Mouse (Mus musculus): ENCODE results near the gene Spz1.

Gene Spz1

DNA sequence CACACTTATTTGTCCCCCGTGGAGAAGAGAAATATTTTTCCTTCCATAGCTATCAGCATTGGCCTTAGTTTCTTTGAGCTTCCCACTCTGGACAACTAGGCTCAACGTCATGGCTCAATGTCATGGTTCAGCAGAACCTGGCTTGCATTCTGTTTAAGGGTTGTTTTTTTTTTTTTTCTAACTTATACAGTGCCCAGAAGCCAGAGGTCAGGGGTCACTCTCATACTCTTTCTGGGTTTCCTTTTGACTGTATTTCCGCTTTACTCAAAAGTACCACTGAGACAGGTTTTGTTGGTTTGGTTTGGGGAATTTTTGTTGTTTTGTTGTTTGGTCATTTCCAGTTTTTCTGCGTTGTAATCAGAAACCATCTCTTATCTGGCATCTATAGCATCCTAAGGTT lies 2.2 kb upstream of the Spz1 start:
- DNase-seq, result no peak

DNA sequence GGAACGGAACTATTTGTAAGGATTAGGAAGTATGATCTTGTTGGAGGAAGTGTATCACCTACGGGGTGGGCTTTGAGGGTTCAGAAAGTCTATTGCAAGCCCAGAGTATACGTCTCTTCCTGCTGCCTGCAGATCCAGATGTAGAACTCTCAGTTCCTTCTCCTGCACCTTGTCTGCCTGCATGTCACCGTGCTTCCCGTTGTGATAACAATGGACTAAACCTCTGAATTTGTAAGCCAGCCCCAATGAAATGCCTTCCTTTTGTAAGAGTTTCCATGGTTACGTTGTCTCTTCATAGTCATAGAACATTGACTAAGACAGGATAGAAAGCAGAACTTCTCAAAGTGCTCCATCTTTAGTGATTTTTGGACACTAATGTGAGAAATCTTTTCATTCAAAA lies 716 bp upstream of the Spz1 start:
- DNase-seq, result no peak

DNA sequence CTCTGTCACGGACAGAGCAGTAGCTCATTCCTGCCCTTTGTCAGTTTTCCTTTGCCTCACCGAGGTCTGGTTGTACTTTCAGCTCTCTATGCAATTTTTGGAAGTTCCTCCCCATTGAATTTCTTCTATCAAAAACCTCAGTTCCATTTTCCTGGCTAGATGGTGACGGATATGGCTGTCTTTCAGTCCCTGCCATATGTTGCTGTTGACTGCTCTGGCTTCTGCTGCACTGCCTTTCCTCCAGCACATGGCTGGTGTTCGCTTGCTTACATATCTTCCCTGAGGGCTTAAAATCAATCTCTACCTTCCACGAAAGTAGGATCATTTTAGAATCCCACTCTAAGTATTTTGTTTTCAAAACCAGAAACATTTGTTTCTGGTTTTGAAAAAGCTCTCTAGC lies 16.5 kb downstream of the Spz1 start:
- no peak for DNase-seq

DNA sequence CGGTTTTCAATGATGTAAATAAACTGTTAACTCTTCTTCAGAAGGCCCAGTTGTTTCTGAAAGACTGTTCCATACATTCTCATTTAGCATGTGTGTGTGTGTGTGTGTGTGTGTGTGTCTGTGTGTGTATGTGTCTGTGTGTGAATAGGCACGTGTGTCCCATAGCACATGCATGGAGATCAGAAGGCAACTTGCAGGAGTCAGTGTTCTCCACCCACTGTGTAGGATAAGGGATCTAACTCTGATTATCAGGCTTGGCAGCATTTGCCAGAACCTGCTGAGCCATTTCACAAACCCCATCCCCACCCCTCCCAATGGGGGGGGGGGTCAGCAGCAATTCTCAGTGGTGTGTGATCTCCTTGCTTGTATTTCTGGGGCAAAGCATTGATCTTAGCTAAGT lies 18.7 kb downstream of the Spz1 start:
- no peak for DNase-seq

DNA sequence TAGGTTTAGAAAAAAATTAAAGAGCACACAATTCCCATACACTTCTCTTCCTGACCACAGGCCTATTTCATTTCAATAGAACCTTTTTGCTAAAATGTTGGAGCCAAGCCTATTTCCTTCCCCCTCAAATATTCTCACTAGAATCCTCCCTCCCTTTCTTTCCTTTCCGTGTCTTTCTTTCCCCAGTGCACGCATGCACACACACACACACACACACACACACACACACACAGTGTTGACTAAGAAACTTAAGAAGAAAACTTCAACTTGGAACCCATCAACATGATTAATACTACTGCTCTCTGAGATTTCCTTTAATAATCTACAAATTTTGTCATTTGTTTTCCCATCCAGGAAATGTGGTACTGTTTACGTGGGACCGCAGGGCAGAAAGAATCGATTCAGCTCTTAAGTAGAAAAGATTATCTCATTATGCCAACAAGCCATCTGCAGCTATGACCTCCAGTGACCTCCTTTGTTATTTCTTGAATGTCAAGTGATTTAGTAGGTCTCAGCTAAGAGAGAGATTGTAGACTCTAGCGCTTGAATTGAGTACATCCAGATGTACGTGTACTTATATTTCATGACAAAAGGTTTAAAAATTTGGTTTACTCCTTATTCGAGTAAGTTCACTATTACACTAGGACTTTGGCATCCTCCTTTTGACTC lies 19.4 kb downstream of the Spz1 start:
- no peak for DNase-seq

DNA sequence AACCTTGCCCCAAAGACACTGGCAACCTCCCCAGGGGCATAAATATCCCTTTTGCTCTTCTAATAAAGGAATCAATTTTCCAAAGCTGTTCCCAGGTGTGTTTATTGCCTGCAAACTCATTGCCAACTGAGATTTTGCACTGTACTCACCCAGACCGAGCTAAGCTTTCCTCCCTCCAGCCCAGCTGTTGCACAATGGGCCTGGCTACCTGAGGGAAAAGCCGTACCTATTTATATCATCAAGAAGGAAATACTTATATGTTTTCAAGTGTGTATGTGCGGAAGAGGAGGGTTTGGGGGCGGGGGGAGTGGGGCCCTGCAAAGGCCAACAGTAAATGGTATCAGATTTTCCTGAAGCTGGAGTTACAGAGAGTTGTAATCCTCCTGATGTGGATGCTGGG lies 28.9 kb downstream of the Spz1 start:
- no peak for DNase-seq

DNA sequence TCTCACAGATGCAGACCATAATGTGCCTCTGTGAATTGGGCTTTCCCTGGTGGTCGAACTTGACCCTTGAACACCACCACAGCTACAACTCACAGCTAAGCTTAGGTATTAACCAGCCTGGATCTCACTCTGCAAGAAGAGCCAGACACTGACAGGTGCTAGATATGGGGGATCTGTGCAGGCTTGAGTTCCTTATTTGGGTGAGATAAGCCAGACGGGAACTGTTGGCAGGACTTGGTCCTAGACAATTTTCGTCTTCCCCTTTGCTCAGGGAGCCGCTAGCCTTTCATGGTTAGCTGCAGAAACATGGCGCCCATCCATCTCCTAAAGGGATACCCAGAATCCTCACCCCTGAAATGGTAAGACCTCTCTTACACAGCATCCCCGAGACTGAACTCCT lies 35.0 kb downstream of the Spz1 start:
- DNase-seq, result no peak

DNA sequence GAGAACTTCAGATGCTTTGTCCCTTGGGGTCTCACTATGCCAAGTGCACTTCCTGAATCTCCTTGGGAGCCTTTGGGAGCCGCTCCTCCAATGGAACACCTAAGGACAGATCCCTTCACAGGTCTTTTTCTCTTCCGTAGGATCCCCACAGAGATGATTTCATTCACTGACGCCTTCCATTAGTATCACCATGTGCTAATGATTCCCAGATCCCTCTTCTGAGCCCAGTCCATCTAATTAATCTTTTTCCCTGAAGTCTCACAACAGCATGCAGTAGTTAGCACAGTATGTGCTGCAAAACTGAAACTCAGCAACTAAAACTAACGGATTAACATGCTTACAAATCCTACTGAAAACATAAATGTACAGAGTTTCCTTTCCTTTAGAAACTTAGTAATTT lies 36.8 kb downstream of the Spz1 start:
- DNase-seq, result no peak

DNA sequence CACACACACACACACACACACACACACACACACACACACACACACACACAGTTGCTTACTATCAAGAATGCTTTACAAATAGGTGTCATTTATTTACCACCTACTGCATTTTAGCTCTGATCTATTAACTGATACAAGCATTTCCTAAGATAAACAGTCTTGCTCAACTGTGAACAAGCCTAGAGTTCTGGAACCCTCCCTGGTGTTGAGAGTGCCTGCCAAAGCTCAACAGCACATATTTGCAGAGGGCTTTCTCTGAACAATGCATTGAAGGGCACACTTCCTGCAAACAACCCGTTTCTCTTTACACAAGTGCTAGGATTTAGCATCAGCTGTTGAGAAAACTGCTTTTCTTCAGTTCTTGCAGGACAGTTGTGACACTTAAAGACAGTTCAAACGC lies 42.2 kb downstream of the Spz1 start:
- DNase-seq, result no peak

DNA sequence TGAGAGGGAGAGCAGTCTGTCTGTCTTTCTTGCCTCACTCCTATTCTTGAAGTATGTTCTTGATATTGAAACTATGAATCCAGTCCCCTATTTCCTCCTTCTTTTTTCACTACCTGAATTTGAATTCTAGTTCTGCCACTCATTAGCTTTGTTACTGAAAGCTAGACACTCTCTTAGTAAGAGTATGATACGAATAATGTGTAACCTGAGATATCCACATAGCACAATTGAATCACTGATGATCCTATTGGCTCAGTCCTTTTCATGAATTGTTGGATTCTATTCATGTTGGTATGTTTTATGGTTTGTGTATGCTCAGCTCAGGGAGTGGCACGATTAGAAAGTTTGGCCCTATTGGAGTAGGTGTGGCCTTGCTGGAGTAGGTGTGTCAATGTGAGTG lies 43.8 kb downstream of the Spz1 start:
- no peak for DNase-seq

DNA sequence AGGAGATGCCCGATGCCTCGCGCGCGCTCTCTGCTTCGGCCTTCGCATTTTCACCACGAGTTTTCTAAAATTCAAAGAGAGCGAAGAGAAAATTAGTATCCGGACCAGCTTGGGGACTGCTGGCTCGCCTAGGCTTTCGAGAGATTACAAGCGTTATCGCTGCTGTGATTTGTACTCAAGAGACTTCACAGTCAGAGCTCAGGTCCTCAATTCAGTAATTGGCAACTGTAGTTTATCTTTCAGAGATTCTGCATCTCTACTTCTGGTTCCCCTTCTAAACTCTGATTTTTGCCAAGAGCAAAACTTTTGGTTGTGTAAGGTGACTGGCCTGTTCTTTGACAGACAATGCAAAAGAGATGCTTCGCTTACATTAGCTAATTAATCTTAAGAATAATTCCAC lies 44.7 kb downstream of the Spz1 start:
- no peak for DNase-seq

DNA sequence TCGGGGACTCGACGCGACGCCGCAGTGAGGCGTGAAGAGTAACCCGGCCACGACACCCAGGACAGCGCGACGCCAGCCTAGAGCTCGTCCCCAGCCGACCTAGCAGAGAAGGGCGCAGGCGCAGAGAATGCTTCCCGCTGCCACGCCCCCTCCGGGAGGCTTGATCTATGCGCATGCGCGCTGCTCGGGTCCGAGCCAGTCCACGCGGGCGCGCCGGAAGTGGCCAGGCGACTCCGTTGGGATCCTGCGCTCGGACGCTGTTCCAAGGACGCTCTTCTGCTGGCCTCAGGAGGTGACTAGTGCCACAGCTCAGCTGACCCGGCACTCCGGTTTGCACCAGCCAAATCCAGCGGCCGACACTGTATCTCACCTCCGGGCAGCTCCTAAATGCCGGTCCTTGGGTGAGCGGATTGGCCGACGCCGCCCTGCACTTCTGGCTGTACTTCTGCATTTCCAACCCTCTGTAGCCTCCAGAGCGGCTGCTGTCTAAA lies 45.2 kb downstream of the Spz1 start, which contains the start of gene Zfyve16:
Gene Zfyve16, minus strand, starts transcription at position 148 of the 491 bp plus-strand sequence.
- peak; percentile 97 for DNase-seq

DNA sequence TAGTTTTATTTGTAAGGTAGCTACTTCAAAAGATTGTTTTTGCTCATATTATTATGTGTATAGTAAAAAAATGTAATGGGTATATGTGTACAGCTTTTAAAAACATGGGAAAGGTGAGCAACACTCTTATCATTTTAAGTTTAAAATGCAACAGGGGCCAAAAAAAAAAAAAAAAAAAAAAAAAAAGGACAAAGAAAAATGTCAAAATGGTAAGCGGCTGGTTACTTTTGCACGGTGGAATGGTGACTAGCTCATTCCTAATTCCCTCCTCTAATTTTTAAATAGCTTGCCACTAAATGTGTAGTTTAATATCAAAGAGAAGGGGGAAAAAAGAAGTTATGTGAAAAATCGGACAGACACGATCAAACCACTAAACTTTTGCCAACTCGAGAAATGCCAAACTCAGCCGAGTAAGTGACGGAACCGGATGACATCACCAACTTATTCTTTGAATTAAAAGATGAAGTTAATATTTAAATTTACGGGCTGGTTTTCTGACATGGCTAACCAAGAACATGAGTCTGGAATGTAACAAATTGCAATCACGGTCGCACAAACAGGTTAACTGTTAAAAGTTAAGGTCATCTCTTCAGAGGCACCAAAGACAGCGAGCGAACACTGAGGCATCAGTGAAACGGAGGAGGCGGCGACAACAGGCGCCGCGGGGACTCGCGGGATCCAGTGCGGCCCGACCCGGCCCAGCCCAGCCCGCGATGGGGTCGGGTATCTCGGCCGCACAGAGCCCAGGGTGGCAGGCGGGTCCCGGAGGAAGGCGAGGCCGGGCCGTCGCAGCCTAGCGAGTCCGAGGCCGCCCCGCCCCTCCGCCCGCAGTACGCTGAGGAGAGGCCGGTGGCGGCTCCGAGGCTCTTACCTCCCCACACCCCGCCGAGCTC lies 45.9 kb downstream of the Spz1 start:
- DNase-seq, result no peak
